Mouse (Mus musculus) liver, postnatal 0 days (tissue): ENCODE measurements around the gene Mroh7.

Experiments
- CTCF ChIP-seq: sonication (generic); IDR thresholded peaks from 2 replicates; pipeline ENCODE4 v1.5.1; 2016; ENCODE audit warnings: antibody characterized with exemption, low read depth
- EP300 ChIP-seq: IDR thresholded peaks from 2 replicates; pipeline ENCODE4 v1.6.1; 2016; ENCODE audit warnings: antibody characterized with exemption, low read depth, mild to moderate bottlenecking

- TF ChIP-seq CTCF (no peak), EP300 (no peak)
These were observed 49.3 kb upstream of the Mroh7 start for GRCm38 (mm10) chr4:106780045-106780444.
